Mouse (Mus musculus) kidney, adult 2 months (tissue): ENCODE measurements at regions not wholly inside any gene's neighbourhood (a gene's known extent, or its start where the extent isn't known, plus 50 kb on each side); places are given as distances from the start of the nearest gene placed in this dataset.

Experiments
- DNase-seq: peaks from one replicate; pipeline ENCODE4 v3.0.0; 2021
- H3K27ac ChIP-seq: fragments of 200-500 bp; 2 replicates; pipeline ENCODE4 v1.5.1; 2012; ENCODE audit warnings: low read depth, low read length, control low read depth, inconsistent platforms; ENCODE audit not compliant: insufficient read depth
- H3K27me3 ChIP-seq: fragments of 200-500 bp; replicated peaks from 2 replicates; pipeline ENCODE4 v1.6.1; 2012; ENCODE audit warnings: mild to moderate bottlenecking, moderate library complexity, low read length, inconsistent platforms; ENCODE audit not compliant: control insufficient read depth, insufficient read depth
- H3K36me3 ChIP-seq: fragments of 200-500 bp; 2 replicates; pipeline ENCODE4 v1.6.1; 2012; ENCODE audit warnings: mild to moderate bottlenecking, moderate library complexity, low read length, inconsistent platforms; ENCODE audit not compliant: control insufficient read depth, insufficient read depth
- H3K4me1 ChIP-seq: fragments of 200-500 bp; 2 replicates; pipeline ENCODE4 v1.6.1; 2011; ENCODE audit warnings: low read length; ENCODE audit not compliant: control insufficient read depth, insufficient read depth
- H3K4me3 ChIP-seq: fragments of 200-500 bp; 2 replicates; pipeline ENCODE4 v1.5.1; 2011; ENCODE audit warnings: mild to moderate bottlenecking, low read depth, low read length, control low read depth; ENCODE audit not compliant: insufficient read depth
- CTCF ChIP-seq: fragments of 200-500 bp; conservative IDR thresholded peaks from 2 replicates; pipeline ENCODE4 v1.5.1; 2011; ENCODE audit warnings: low read depth, mild to moderate bottlenecking, control low read depth, low read length, moderate library complexity, mixed read lengths; ENCODE audit not compliant: insufficient read depth, insufficient read length
- POLR2A ChIP-seq: fragments of 200-500 bp; IDR thresholded peaks from one replicate; pipeline ENCODE4 v1.6.1; 2011; ENCODE audit warnings: low read depth, low read length, control low read depth
- WGBS: fragments of 180-500 bp; shearing (Covaris S2); methylation state at CpG from one replicate; pipeline ENCODE4 v1.1.7; 2018; 5-methylcytosine and 5-hydroxymethylcytosine counted together

DNA sequence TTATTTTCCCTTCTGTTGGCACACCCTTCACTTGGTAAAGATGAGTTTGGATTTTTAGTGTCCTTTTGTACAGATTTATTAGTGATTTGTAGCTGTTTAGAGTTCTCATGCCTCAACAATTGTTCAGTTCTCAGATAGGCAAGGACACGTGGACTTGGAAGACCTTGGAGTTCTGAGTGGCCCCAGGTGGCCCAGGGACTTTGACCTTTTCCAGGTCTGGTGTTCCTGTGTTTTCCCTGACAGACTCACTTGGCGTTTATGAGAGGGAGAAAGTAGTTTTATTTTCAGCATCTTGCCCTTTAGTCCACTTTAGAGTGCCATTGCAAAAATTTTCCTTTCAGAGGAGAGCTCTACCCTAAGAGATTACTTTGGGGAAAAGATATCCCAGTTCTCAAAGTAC is 211.2 kb downstream of the Olfm4 start:
- H3K27ac ChIP-seq, result peak overlapping the region; percentile 86
- no peak overlapping the region for H3K4me3 ChIP-seq
- no peaks in the 10 kb centered on the region for H3K27me3 ChIP-seq
- H3K4me1 ChIP-seq, result no peaks in the 10 kb centered on the region; the same call in 1 of the 2 replicates
- DNase-seq, result peak; percentile 82
- WGBS, result 16% methylated on average over 2 of the region's 2 CpGs
- no peaks in the 10 kb centered on the region for H3K36me3 ChIP-seq
- no peak for TF ChIP-seq POLR2A
- no peak for TF ChIP-seq CTCF

DNA sequence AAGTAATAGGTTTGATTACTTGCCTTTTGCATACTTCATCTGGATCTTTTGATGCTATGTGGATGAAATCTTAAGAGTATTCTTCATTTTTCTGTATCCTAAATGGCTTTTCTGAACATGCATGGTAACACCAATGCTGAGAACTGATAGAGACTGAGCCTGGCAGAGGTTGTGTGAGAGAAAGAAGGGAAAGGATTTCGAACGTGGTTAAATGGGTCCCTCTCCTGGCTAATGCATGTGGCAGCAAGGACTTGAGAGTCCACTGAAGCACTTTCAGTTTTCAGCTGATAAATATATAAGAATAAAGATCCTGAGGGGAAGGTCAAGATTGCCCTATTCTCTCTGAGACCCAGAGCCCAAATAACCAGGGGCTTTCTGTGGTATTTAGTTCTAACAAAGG is 229.0 kb downstream of the Olfm4 start:
- Histone ChIP-seq H3K27ac (no peak overlapping the region), H3K4me3 (no peak overlapping the region), H3K4me1 (no peaks in the 10 kb centered on the region), H3K36me3 (no peaks in the 10 kb centered on the region), H3K27me3 (no peaks in the 10 kb centered on the region; the same call in 1 of the 2 replicates)
- WGBS, result 12% methylated on average over 2 of the region's 2 CpGs
- peak; percentile 40 for DNase-seq
- no peak; the same call in 1 of the 2 replicates for TF ChIP-seq CTCF
- no peak for TF ChIP-seq POLR2A

DNA sequence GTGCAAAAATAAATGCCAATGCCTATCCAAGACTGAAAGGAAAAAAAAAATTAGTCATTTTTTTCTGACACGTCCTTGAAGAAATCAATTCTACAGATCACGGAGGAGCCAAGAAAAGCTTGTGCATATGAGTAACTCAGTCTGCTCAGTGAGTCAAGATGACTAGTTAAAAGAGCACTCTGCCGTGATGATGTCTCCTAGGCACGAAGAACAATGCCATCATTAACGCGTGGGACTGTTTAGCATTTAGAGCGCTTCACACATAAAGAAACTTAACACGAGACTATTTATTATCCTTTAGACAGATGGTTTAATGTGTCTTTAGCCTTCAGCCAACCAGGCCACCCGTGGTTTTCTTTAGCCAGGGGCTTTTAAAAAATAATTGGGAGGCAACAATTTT is 229.8 kb downstream of the Olfm4 start:
- no peak for DNase-seq
- Histone ChIP-seq H3K27ac (no peak overlapping the region), H3K4me3 (no peak overlapping the region), H3K36me3 (no peaks in the 10 kb centered on the region), H3K4me1 (no peaks in the 10 kb centered on the region), H3K27me3 (no peaks in the 10 kb centered on the region; the same call in 1 of the 2 replicates)
- WGBS, result 32% methylated on average over 9 of the region's 9 CpGs
- no peak for TF ChIP-seq POLR2A
- TF ChIP-seq CTCF, result no peak

DNA sequence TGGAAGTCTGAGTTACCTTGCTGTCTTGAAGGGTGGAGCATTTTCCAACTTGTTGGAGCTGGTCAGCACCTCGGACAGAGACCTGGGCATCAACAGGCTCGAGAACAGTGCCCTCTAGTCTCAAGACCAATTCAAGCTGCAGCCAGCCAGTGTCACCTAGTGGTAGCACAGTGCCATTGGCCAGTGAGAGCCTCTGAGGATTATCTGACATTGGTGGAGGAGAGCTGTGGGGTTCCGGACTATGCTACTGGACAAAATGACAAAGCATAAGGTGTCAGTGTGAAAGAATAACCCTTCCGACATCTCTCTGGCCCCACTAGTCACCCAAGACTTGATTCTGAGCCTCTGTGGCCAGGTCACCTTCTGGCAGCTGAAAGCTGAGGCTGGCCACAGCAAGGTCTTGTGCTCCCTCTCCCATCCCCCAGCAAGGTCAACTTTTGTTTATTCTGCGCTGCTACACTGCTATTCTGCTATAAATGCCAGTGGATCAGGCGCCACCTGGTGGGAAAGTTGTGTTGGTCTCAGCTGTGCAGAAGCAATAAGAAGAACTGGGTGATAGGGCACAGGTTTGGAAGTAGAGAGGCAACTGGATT is 232.2 kb downstream of the Olfm4 start:
- no peak for TF ChIP-seq POLR2A
- peak; percentile 90 for TF ChIP-seq CTCF
- Histone ChIP-seq H3K4me3 (no peak overlapping the region), H3K27ac (no peak overlapping the region), H3K27me3 (no peaks in the 10 kb centered on the region; the same call in 1 of the 2 replicates), H3K4me1 (no peaks in the 10 kb centered on the region), H3K36me3 (no peaks in the 10 kb centered on the region)
- 11% methylated on average over 6 of the region's 6 CpGs for WGBS
- peak; percentile 84 for DNase-seq

DNA sequence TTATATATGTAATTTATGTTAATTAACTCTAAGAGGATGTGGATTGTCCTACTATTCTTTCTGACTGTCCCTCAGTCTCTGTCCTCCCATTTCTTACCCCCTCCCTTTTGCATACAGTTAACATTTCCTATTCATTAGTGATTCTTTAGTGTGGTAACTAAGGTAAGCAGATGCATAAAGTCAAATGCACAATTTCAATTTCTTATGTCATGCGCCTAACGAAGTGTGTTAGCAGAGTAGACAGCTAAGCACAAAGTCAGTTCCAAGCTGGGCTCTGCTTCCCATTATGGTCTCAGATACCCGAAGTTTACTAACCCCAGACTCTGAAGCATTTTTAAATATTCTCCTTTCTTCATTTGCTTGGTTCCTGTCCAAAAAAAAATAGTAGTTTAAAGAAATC is 248.2 kb downstream of the Olfm4 start:
- DNase-seq, result no peak
- TF ChIP-seq CTCF (no peak), POLR2A (no peak)
- H3K4me3 ChIP-seq, result no peak overlapping the region
- H3K27ac ChIP-seq, result no peak overlapping the region
- 81% methylated on average over 3 of the region's 3 CpGs for WGBS
- H3K4me1 ChIP-seq, result no peaks in the 10 kb centered on the region
- no peaks in the 10 kb centered on the region for H3K36me3 ChIP-seq
- no peaks in the 10 kb centered on the region for H3K27me3 ChIP-seq

DNA sequence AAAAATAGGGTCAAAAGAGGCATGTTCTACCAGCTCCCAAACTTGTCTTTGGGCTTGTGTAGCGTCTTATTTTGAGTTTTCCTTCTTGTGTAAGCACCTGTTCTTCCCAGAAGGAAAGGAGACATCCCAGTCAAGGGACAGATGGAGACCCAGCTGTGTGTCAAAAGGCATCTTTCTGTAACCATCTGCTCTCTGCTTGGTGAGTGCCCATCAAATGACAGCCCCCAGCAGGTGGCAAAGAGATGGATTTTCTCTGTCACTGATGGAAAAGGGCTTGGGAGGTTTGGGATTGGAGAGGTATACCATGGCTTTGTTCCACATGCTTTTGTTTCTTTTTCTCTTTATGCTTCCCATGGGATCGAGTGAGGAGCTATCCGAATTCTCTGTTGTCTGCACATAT is 249.1 kb downstream of the Olfm4 start:
- H3K4me3 ChIP-seq, result no peak overlapping the region
- no peak for DNase-seq
- H3K36me3 ChIP-seq, result no peaks in the 10 kb centered on the region
- H3K4me1 ChIP-seq, result no peaks in the 10 kb centered on the region
- H3K27ac ChIP-seq, result no peak overlapping the region
- TF ChIP-seq POLR2A (no peak), CTCF (no peak)
- H3K27me3 ChIP-seq, result no peaks in the 10 kb centered on the region
- WGBS, result 79% methylated on average over 3 of the region's 3 CpGs

DNA sequence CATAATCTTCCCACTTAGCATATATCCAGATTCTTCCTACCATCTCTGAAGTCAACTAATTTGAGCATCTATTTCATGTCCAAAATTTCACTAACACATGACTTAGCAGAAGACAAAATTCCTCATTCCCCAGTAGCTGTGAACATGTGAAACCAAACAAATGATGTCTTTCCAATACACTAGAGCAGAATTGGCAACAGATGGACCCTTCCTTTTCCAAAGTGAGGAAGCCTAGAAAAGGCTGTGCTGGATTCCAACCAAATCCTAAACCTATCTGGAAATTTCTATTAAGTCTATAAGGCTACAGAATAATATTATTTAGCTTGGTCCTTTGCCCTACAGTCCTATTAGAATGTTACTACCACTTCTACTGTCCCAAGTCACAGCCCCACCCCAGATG is 253.3 kb downstream of the Olfm4 start:
- DNase-seq, result no peak
- Histone ChIP-seq H3K27me3 (no peaks in the 10 kb centered on the region), H3K36me3 (no peaks in the 10 kb centered on the region), H3K4me1 (no peaks in the 10 kb centered on the region), H3K27ac (no peak overlapping the region), H3K4me3 (no peak overlapping the region)
- TF ChIP-seq POLR2A (no peak), CTCF (no peak)

DNA sequence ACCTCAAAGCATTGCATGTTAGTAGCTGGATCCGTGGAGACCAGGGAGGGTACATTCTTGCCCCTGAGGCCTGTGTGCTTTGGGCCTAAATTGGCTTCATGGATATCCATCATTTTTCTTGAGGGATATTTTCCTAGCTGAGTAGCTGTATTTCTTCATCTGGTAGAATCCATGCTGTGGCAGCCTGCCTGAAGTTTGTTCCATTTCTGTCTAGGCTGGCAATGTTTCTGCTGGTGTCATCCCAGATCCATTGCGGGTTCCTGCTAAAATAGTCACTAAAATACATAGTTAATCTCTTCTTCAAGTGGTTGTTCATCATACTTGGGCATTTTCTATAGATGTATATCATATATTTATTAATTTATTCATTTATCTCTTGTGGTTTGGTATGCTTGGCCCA is 253.7 kb downstream of the Olfm4 start:
- H3K27me3 ChIP-seq, result no peaks in the 10 kb centered on the region
- H3K27ac ChIP-seq, result no peak overlapping the region
- no peaks in the 10 kb centered on the region for H3K36me3 ChIP-seq
- no peak overlapping the region for H3K4me3 ChIP-seq
- H3K4me1 ChIP-seq, result no peaks in the 10 kb centered on the region
- no peak for DNase-seq
- 77% methylated on average over 2 of the region's 2 CpGs for WGBS
- TF ChIP-seq POLR2A (no peak), CTCF (no peak)
